Mouse (Mus musculus) left cerebral cortex, postnatal 4 days (tissue): Measurements from ENCODE around the gene Npas2. TPM values are rescaled to one million over a fixed set of nuclear protein-coding genes. Genes with fewer than 3 reads are reported as not detected.

Experiments used
- DNase-seq: peaks from one replicate; pipeline ENCODE4 v3.0.0-alpha.2; 2022
- intact Hi-C: fragments of 180-260 bp; cut with DNase I; formaldehyde crosslinking; loops from one replicate; pipeline ENCODE4 v1.15.1; 2025
- total RNA-seq, 2 experiments: library from RNA; stranded (reverse); gene quantifications; 2 replicates each; pipeline ENCODE4 v1.2.3; 2021

The Npas2 gene
- total RNA-seq, 2 experiments from 2014 or later: 36.5 to 38.2 TPM

- intact Hi-C loops: no loop called here
- peak; percentile 5 for DNase-seq
Measured at GRCm38 (mm10) chr1:39206942-39207341, 13.4 kb downstream of the Npas2 start.

GRCm38 (mm10) chr1:39210928-39211327 lies 17.4 kb downstream of the Npas2 start:
- DNase-seq: peak; percentile 16
- intact Hi-C loops: no loop called here

- intact Hi-C loops: no loop called here
- DNase-seq: no peak
Measured at GRCm38 (mm10) chr1:39212982-39213381, 19.5 kb downstream of the Npas2 start.

GRCm38 (mm10) chr1:39217584-39217983 lies 24.1 kb downstream of the Npas2 start:
- no peak for DNase-seq
- intact Hi-C loops: no loop called here

- no peak for DNase-seq
- intact Hi-C loops: no loop called here
Measured at GRCm38 (mm10) chr1:39228401-39228800, 34.9 kb downstream of the Npas2 start.

GRCm38 (mm10) chr1:39230021-39230420 lies 36.5 kb downstream of the Npas2 start:
- intact Hi-C loops: no loop called here
- no peak for DNase-seq

GRCm38 (mm10) chr1:39234815-39235449 lies 41.4 kb downstream of the Npas2 start:
- intact Hi-C loops: no loop called here
- no peak for DNase-seq

GRCm38 (mm10) chr1:39237503-39238255 lies 44.1 kb downstream of the Npas2 start:
- intact Hi-C loops: no loop called here
- no peak for DNase-seq

- DNase-seq: no peak
Measured at GRCm38 (mm10) chr1:39240860-39241584, 47.5 kb downstream of the Npas2 start.

GRCm38 (mm10) chr1:39244726-39245125 lies 51.2 kb downstream of the Npas2 start:
- intact Hi-C loops: no loop called here

More at GRCm38 (mm10) chr1:39240860-39241584, 47.5 kb downstream of the Npas2 start:
- intact Hi-C loops: no loop called here

GRCm38 (mm10) chr1:39251679-39252078 lies 58.1 kb downstream of the Npas2 start:
- peak; percentile 23 for DNase-seq
- intact Hi-C loops: no loop called here

More at GRCm38 (mm10) chr1:39244726-39245125, 51.2 kb downstream of the Npas2 start:
- no peak for DNase-seq

GRCm38 (mm10) chr1:39253771-39254170 lies 60.2 kb downstream of the Npas2 start:
- DNase-seq: peak; percentile 10
- intact Hi-C loops: no loop called here

- intact Hi-C loops: no loop called here
- DNase-seq: no peak
Measured at GRCm38 (mm10) chr1:39256051-39256450, 62.5 kb downstream of the Npas2 start.

GRCm38 (mm10) chr1:39256513-39257330 lies 63.2 kb downstream of the Npas2 start:
- intact Hi-C loops: no loop called here
- DNase-seq: peak; percentile 42

GRCm38 (mm10) chr1:39257331-39257594 lies 63.7 kb downstream of the Npas2 start:
- intact Hi-C loops: no loop called here
- no peak for DNase-seq

- intact Hi-C loops: no loop called here
- DNase-seq: no peak
Measured at GRCm38 (mm10) chr1:39259668-39260067, 66.1 kb downstream of the Npas2 start.

GRCm38 (mm10) chr1:39260183-39260978 lies 66.8 kb downstream of the Npas2 start:
- intact Hi-C loops: no loop called here
- no peak for DNase-seq

GRCm38 (mm10) chr1:39266843-39267512 lies 73.4 kb downstream of the Npas2 start:
- DNase-seq: no peak
- intact Hi-C loops: no loop called here

GRCm38 (mm10) chr1:39272976-39273375 lies 79.4 kb downstream of the Npas2 start:
- intact Hi-C loops: no loop called here
- DNase-seq: no peak

GRCm38 (mm10) chr1:39280391-39280790 lies 86.9 kb downstream of the Npas2 start:
- intact Hi-C loops: no loop called here
- no peak for DNase-seq
